Mouse (Mus musculus): ENCODE results near the gene Pum1.

The Pum1 gene

GRCm38 (mm10) chr4:130726118-130726517 is 63.0 kb downstream of the Pum1 start:
- DNase-seq (ENCODE audit: low read depth, low spot score), result no peak

GRCm38 (mm10) chr4:130735957-130736356 is 72.8 kb downstream of the Pum1 start:
- DNase-seq (ENCODE audit: low read depth, low spot score), result no peak

- DNase-seq (ENCODE audit: low read depth, low spot score), result no peak
These were observed 75.4 kb downstream of the Pum1 start for GRCm38 (mm10) chr4:130738527-130738926.

- DNase-seq (ENCODE audit: low read depth, low spot score), result no peak
These were observed 80.9 kb downstream of the Pum1 start for GRCm38 (mm10) chr4:130744058-130744457.

GRCm38 (mm10) chr4:130745561-130746306 is 82.6 kb downstream of the Pum1 start:
- no peak for DNase-seq (ENCODE audit: low read depth, low spot score)

- no peak for DNase-seq (ENCODE audit: low read depth, low spot score)
These were observed 86.4 kb downstream of the Pum1 start for GRCm38 (mm10) chr4:130749566-130749965.

- DNase-seq (ENCODE audit: low read depth, low spot score), result no peak
These were observed 88.8 kb downstream of the Pum1 start for GRCm38 (mm10) chr4:130751966-130752365.

GRCm38 (mm10) chr4:130752591-130752990 is 89.5 kb downstream of the Pum1 start:
- DNase-seq (ENCODE audit: low read depth, low spot score), result no peak

- DNase-seq (ENCODE audit: low read depth, low spot score), result no peak
These were observed 90.6 kb downstream of the Pum1 start for GRCm38 (mm10) chr4:130753755-130754154.

- DNase-seq (ENCODE audit: low read depth, low spot score), result no peak
These were observed 91.7 kb downstream of the Pum1 start for GRCm38 (mm10) chr4:130754776-130755175.

GRCm38 (mm10) chr4:130759875-130760274 is 96.8 kb downstream of the Pum1 start:
- DNase-seq (ENCODE audit: low read depth, low spot score), result no peak

- DNase-seq (ENCODE audit: low read depth, low spot score), result no peak
These were observed 98.7 kb downstream of the Pum1 start for GRCm38 (mm10) chr4:130761809-130762208.

- no peak for DNase-seq (ENCODE audit: low read depth, low spot score)
These were observed 102.5 kb downstream of the Pum1 start for GRCm38 (mm10) chr4:130765399-130766160.

GRCm38 (mm10) chr4:130766387-130766786 is 103.3 kb downstream of the Pum1 start:
- no peak for DNase-seq (ENCODE audit: low read depth, low spot score)

GRCm38 (mm10) chr4:130766926-130767325 is 103.8 kb downstream of the Pum1 start:
- DNase-seq (ENCODE audit: low read depth, low spot score), result no peak

- DNase-seq (ENCODE audit: low read depth, low spot score), result no peak
These were observed 110.8 kb downstream of the Pum1 start for GRCm38 (mm10) chr4:130773899-130774298.

- DNase-seq (ENCODE audit: low read depth, low spot score), result no peak
These were observed 111.7 kb downstream of the Pum1 start for GRCm38 (mm10) chr4:130774822-130775221.

GRCm38 (mm10) chr4:130777647-130778046 is 114.5 kb downstream of the Pum1 start:
- no peak for DNase-seq (ENCODE audit: low read depth, low spot score)

- no peak for DNase-seq (ENCODE audit: low read depth, low spot score)
These were observed 115.9 kb downstream of the Pum1 start for GRCm38 (mm10) chr4:130779037-130779436.

- no peak for DNase-seq (ENCODE audit: low read depth, low spot score)
These were observed 119.4 kb downstream of the Pum1 start for GRCm38 (mm10) chr4:130782492-130782891.

GRCm38 (mm10) chr4:130784755-130785154 is 121.6 kb downstream of the Pum1 start:
- no peak for DNase-seq (ENCODE audit: low read depth, low spot score)

GRCm38 (mm10) chr4:130787530-130787929 is 124.4 kb downstream of the Pum1 start:
- DNase-seq (ENCODE audit: low read depth, low spot score), result no peak

- peak; percentile 65 for DNase-seq (ENCODE audit: low read depth, low spot score)
These were observed 127.1 kb downstream of the Pum1 start for GRCm38 (mm10) chr4:130790180-130790579.
